Mouse (Mus musculus): ENCODE data around the gene Pam.
"Not testable (repeated sequence)": the region's sequence is repeated elsewhere in the genome, so short reads cannot be mapped to it uniquely, and the experiment has no call there.

Pam gene

DNA sequence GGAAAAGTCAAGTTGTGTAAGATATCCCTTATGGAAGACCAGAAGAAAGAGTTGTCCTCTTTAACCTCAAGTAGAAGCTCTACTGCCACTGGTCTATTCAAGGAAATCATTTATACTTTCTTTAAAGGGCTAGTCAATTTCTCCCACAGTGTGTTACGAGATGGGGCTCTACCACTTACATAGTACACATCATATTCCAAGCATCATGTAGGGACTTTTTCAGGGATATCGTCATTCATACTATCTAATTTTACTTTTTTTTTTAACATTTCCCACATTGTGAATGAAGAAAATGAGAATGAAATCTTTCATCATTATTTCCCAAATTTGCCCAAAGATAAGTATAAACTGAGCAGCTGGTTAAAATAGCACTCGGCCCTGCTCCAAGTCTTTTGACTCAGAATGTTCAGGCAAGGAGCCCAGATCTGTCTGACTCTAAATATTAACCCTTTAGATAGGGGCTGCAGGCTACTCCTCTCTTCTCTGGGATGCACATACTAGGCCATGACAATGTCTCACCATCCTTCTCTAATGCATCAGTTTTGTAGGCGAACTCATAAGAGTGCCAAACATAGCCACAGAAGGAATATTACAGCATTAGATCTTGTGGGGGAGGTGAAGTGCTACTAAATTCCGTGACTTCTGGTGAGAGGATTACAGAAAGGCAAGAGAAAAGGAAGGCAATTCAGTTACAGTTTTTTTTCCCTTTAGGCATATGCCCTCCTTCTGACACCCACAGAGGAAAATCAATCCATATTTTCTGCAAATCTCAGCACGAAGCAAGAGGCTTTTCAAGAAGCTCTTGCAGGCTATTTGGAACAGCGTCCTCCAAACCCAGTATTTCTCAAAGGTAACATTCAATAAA lies 92.7 kb downstream of the Pam start:
- ChIA-PET POLR2A (no interaction called here), CTCF (no interaction called here)

DNA sequence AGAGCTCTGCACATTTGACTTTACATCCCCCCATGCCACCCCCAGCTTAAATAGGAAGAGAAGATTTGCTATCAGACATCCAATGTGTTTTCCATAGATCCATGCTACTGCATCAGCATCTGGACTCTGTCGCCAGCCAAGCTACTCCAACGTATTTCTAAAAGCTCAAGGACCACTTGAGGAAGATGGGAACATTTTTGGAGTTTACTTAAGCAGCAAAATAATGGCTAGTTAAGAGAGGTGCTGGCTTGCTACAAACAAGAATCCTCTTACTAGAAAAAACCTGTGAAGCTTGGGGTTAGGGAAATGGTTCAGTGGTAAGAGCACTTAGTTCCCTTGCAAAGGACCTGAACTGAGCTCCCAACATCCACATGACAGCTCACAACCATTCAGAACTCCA lies 96.0 kb downstream of the Pam start:
- ChIA-PET CTCF (no interaction called here), POLR2A (interaction anchor here in 1 of 4 experiments (0.6 kb wide), 1 partner anchor 93 kb away, joined by 3 read pairs; no protein-coding TSS in a partner anchor)

DNA sequence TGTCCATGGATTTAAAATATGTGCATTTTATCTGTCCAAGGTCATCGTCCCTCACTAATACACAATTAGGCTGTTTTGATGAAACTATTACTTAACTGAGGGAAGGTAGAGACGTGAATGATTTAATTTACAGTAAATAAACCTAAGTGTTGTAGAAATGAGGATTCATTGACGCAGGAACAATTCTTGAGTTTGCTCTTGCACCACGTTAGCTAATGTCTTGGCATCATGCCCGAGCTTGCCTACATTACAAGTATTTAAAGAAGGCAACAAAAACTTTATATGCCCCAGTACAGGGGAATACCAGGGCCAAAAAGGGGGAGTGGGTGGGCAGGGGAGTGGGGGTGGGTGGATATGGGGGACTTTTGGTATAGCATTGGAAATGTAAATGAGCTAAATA lies 96.5 kb downstream of the Pam start:
- CTCF ChIA-PET = not testable (repeated sequence)
- POLR2A ChIA-PET = interaction anchor here in 1 of 4 experiments (0.7 kb wide), 1 partner anchor 97 kb away, joined by 12 read pairs; no protein-coding TSS in a partner anchor

DNA sequence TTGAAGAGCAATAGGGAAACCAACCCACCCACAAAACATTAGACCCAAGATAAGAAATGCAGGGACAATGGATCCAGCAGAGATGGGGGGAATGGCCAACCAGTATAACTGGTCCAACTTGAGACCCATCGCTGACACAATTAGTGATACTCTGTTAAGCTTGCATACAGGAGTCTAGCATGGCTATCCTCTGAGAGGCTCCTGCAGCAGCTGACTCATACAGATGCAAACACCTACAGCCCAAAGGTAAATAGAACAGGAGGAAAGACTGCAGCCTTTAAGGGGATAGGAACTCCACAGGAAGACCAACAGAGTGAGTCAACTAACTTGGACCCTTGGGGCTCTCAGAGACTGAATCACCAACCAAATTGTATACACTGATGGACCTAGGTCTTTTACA lies 98.4 kb downstream of the Pam start:
- CTCF ChIA-PET = interaction anchor here in 1 of 4 experiments (1.2 kb wide), 1 partner anchor 75 kb away, joined by 3 read pairs; no protein-coding TSS in a partner anchor

DNA sequence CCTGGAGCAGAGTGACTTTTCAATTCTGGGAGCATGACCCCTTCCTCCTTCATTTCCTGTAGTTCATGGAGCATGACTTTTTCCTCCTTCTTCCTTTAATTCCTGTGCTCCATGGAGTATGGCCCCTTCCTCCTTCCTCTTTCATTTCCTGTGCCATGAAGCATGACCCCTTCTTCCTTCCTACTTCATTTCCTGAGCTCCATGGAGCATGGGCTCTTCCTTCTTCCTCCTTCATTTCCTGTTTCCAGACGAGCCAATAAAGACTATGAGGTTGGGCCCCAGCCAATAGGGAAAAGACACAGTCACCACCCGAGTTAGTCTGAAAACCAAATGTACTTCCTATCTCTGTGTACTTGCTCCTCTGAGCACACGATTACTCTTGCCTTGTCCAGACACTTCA lies 103.5 kb downstream of the Pam start:
- ChIA-PET POLR2A (no interaction called here), CTCF (no interaction called here)

More for the DNA sequence above, 98.4 kb downstream of the Pam start:
- POLR2A ChIA-PET = no interaction called here

DNA sequence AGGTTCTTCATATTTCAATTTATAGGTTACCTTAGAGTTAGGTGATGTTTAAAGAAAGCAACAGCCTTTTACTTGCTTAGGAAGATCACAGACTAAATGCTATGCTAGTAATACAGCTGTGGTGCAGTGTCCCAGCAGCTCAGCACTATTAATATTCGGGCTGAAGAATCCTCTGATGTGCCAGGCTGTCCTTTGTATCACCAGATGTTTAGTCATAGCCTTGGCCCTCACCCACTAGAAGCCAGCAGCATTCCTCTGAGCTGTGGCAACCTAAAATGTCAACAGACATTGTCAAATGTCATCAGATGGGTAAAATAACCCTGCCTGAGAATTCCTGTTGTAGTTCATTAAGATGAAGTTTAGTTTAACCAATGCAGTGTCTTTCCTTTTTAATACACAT lies 112.3 kb downstream of the Pam start:
- ChIA-PET POLR2A (interaction anchor here in 1 of 4 experiments (0.6 kb wide), 1 partner anchor 10 kb away, joined by 3 read pairs; no protein-coding TSS in a partner anchor), CTCF (no interaction called here)

DNA sequence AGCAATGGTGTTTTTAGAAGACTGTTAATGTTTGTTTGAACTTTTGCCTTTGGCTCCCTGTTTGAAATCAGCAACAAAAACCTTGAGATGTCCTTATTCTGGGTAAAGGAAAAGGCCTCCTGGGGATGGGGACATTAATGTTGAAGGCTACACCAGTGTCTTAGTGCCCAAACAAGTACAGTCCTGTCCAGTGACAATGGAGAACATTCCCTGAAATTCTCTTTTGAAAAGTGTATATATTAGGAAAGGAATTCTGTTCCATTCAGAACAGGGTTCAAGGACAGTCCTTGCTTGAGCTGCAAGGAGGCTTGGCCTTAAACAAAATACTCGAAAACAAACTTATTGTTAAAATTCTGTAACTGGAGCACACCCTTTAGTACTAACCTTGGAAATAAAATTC lies 116.0 kb downstream of the Pam start:
- ChIA-PET POLR2A (no interaction called here), CTCF (no interaction called here)

DNA sequence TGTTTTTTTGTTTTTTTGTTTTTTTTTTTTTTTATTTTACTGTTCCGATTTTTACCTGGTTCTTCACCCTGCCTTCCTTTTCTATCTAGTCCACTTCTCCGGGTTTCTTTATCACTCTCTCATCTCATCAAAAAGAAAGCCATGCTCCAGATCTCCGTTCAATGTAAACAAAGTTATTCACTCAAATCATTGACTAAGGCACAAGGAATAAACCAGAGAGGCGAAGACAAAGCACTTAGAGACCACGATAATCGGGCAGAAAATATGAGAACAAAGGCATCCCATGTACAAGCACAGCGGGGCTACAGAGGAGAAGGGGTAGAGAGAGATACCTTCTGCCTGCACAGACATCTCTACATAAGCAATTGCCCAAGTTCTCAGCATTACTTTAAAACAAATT lies 117.9 kb downstream of the Pam start:
- ChIA-PET CTCF (no interaction called here), POLR2A (no interaction called here)

DNA sequence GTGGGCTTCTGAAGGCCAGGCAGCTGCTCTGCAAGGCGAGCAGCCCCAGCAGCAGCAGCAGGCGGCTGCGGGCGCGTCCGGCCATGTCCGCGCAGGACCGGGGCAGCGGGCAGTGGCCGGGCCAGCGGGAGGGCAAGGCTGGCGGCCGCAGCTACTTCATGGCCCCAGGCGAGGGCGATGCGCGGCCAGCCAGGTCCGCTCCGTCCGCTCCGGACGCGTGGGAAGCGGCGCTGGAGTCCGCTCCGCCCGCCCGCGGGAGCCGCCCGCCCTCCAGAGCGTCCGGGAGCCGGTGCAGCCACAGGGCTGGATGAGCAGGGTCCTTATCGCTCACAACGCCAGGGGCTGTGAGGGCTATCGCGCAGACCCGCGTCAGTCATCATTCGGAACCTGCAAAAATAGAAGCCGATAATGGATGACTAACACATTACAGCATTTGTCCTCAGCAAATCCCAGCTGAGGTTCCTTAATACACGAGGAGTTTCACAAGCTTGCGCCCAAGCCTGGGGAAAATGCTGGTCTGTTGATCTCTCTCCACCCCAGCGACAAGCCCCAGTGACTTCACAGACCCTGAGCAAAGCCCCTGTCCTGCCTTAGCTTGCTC lies 118.5 kb downstream of the Pam start:
- ChIA-PET CTCF (no interaction called here), POLR2A (interaction anchor here in 1 of 4 experiments (1.3 kb wide), 1 partner anchor 14 kb away, joined by 3 read pairs; no protein-coding TSS in a partner anchor)

DNA sequence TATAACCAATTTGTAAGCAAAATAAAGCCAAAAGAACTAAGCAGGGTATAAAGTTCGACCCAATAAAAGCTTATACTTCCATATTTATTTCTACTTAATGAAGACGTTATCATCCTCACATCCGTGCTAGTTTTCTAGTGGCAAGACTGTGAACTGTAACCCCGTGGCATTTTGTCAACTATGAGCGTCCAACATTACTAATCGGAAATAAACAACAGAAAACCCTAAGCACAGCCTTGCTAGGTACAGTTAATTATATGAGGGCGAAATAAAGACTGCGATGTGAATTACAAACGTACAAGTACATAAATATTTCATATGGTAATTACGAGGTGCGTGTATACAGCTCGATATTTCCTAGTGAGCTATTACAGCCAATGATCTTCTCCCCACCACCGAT lies 119.4 kb downstream of the Pam start:
- POLR2A ChIA-PET = interaction anchor here in 1 of 4 experiments (1.3 kb wide), 1 partner anchor 13 kb away, joined by 3 read pairs; no protein-coding TSS in a partner anchor
- CTCF ChIA-PET = no interaction called here

DNA sequence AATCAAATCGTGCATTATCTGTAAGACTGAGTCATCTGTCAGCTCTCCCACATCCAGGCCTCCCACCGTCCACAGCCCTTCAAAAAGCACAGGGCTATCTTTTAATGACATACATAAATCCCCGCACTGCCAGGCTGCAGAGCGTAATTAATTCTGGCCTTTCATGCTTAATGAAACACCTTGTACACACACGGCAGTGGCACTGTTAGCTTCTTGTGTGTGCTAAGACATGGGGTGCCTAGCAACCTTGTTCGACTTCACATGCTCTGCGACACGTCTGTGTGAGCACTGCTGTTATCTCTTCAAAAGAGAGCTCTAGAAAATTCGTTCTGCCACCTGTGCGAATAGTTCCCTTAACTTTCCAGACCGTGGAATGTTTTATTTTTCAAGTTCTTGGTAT lies 120.5 kb downstream of the Pam start:
- ChIA-PET CTCF (interaction anchor here in 1 of 4 experiments (0.6 kb wide), 1 partner anchor 111 kb away, joined by 5 read pairs; no protein-coding TSS in a partner anchor), POLR2A (no interaction called here)

DNA sequence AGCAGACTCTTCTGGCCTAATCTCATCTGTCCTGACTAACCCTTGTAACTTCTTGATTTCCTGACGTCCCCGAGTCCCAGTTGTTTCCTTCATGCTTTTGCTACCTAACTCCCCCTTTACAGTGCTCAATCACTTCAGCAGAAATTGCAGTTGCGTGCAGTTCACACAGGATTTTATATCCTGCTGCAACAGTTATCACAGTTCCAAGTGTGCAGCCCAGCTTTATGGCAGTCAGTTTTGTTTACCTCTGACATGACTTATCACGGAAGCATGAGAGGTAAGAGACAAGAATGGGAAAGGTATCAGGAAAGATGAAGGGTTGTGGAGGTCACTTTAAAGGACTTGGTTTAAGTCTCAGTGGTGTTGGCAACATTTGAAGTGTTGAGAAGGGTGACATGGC lies 125.7 kb downstream of the Pam start:
- ChIA-PET CTCF (no interaction called here), POLR2A (no interaction called here)

DNA sequence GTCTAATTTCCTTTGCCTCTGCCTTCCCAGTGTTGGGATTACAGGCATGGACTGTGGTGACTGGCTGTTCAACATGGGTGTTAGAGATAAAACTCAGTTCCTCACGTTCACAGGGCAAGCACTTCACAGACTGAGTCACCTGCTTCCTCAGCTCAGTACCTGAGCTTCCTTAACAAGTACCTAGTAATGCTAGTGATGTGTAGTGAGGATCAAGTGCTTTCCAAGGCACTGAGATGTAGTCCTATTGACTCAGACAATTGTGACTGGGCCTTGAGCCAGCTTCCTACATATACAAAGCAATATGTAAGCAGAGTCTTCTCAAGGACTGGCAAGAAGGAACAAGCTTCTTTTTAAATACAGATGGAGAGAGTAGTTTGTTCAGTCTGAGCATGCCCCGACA lies 131.7 kb downstream of the Pam start:
- CTCF ChIA-PET = no interaction called here
- POLR2A ChIA-PET = interaction anchor here in 1 of 4 experiments (0.7 kb wide), 1 partner anchor 842 kb away, joined by 4 read pairs; no protein-coding TSS in a partner anchor

DNA sequence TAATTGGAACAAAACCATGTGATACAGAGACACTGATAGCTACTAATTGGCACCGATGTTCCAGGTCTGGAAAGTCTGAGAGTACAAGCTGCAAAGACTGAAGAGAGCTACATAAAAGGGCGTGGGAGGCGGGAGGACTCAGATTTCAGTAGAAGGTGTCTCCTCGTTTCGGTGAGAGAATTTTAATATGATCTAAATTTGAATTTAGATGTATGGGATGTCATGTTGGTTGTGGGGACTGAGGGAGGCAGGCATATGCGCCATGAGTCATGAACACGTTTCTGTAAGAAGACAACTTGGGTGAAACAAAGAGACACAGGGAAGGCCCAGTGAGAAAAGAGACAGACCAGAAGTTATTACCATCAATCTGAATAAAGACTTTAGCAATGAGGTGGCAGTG lies 133.3 kb downstream of the Pam start:
- POLR2A ChIA-PET = no interaction called here
- CTCF ChIA-PET = no interaction called here

DNA sequence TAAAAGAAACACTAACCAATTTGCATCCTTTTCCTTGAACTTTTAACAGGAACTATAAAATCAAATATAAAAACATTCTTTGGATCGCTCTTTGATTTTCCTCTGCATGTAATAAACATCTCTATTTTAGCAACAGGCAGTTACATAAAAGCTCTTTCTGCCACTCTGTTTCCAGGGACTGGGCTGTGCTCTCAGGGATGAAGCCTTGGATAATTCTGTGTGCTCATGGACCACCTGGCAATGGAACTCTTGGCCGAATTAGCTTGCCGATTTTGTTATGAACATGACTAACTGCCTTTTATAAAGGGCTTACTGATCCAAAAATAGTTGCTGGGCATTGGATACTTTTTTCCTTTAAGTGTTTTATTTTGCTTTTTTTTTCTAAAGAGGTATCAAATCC lies 134.8 kb downstream of the Pam start:
- POLR2A ChIA-PET = no interaction called here
- CTCF ChIA-PET = no interaction called here

DNA sequence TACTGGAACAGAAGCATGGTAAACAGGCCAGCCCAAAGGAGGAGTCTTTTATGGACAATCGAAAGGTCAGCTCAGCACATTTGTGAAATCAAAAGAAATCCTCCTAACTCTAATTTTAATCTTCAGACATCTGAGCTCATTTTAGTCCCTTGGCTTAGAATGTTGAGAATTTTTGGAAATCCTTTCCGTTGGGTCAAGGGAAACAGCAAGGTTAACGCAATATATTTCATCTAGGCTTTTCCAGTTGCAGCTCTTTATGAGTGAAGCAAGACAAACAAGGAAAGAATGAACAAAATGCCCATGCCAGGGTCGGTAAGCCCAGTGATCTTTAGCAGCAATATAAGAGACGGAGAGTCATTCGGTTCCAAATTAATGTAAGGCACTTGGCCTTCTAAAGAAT lies 135.3 kb downstream of the Pam start:
- ChIA-PET POLR2A (no interaction called here), CTCF (no interaction called here)

DNA sequence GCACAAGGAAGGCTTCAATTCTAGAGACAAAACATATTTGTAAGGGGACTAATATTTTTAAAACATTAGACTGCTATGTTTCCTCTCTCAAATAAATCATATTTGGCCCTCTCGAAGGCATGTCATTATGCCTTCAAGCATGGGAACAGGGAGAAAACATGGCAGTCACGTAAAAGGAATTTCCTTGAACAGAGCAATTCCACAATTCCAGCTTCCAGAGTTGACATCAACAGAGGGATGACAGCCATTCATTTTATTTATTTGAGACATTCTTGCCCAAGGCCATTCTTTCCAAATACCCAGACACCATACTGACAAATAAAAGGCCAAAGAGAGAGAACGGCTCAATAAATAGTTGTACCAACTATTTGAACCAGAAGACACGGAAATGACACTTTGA lies 136.7 kb downstream of the Pam start:
- ChIA-PET POLR2A (no interaction called here), CTCF (no interaction called here)

DNA sequence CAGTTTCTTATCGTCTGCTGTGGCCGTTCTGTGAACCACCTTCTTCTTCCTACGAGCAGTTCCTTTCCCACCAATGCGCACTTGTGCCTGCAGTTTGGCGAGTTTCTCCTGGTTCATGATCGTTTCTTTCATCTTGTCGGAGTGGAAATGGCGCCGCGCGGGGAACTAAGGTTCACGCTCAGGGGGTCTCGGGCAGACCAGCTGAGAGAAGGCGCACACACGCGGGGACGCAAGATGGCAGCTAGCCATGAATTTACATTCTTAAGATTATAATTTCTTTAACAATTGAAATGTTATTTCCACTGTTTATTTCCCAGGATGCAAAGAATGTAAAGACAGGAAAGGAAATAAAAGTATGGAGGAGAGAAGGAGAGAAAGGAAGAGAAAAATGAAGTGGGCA lies 146.2 kb downstream of the Pam start:
- CTCF ChIA-PET, POLR2A ChIA-PET: not testable (repeated sequence)

DNA sequence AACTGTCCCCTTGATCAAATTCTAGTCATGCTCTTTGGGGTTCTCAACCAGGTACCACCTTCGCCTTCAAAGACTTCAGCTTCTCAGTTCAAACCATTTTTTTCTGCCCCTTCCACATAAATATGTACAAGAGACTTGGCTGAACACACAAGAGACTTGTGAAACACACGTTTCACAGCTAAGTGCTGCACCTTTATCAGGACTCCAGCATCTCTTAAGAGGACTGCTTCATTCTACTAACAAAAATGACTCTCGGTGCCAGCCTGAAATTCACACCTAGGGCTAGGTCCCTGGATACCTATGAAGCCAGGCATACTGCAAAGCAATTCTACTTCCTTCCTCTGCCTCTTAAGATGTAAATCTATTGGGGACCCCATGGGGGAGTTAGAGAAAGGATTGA lies 148.3 kb downstream of the Pam start:
- POLR2A ChIA-PET = no interaction called here
- CTCF ChIA-PET = no interaction called here

DNA sequence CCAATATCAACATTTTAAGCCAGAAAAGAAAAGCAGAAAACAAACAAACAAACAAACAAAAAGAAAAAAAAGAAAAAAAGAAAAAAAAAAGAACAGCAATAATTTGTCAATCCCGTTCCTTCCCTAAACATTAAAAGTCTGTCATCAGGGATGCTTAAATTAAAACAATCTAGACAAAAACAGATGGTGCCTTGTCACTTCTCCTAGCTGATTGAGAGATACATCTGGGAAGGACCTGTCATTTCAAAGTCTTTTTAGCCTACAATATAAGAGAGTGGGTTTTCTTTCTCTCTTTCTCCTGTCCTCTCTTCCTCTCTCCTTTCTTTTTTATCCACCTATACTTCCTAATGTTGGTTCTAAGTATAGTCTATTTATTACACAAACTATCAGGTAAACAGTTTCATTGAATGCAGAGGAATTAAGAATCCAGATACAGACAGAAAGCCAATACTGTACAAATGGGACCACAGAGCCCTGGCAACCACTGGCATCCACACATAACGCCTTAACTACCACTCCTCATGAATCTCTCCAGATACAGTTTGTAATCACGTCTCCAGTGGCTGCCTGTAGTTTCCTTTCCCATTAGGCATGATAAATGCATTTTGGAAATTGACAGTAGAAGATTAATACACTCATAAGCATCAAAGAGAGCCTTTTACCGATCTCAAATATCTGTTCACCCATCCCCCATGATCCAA lies 151.4 kb downstream of the Pam start:
- CTCF ChIA-PET = no interaction called here
- POLR2A ChIA-PET = no interaction called here

DNA sequence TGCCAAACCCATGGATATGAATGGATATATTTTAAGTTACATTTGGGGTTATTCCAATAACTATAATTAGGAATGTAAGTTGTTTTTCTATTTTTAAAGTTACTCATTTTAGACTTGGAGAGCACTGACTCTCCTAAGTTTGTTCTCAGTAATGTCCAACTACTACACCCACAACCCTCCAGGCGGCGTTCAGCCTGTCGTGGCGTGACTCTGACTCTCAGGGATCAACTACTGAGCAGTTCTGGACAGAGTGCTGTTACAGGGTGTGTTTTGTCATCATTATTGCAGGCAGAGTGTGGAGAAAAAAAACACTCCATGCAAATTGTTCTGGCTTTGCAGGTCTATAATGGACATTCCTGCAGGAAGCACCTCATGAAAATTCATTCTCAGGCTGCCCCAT lies 152.0 kb downstream of the Pam start:
- CTCF ChIA-PET = no interaction called here
- POLR2A ChIA-PET = no interaction called here

All from embryonic stem cell, embryonic (primary cell).